Mouse (Mus musculus) stomach, embryonic 16.5 days (tissue): ENCODE measurements at regions not wholly inside any gene's neighbourhood (a gene's known extent, or its start where the extent isn't known, plus 50 kb on each side); places are given as distances from the start of the nearest gene placed in this dataset.
"Not testable (repeated sequence)": the region's sequence is repeated elsewhere in the genome, so short reads cannot be mapped to it uniquely, and the experiment has no call there.

Experiments
- ATAC-seq: fragments of 200-750 bp; cut with Nextera tagmentation; 2 replicates; pipeline ENCODE4 v1.8.0; 2017; ENCODE audit warnings: moderate number of reproducible peaks, moderate TSS enrichment; ENCODE audit not compliant: insufficient read depth, low FRiP score
- H3K27ac ChIP-seq: fragments of 300-500 bp; sonication (generic); 2 replicates; pipeline ENCODE4 v1.5.1; 2014; ENCODE audit warnings: low read length
- H3K27me3 ChIP-seq: fragments of 300-500 bp; sonication (generic); 2 replicates; pipeline ENCODE4 v1.6.1; 2014; ENCODE audit warnings: low read length, control low read depth, mixed read lengths; ENCODE audit not compliant: control insufficient read depth, insufficient read depth
- H3K36me3 ChIP-seq: fragments of 300-500 bp; sonication (generic); 2 replicates; pipeline ENCODE4 v1.6.1; 2014; ENCODE audit warnings: low read length; ENCODE audit not compliant: control insufficient read depth, insufficient read depth
- H3K4me1 ChIP-seq: fragments of 300-500 bp; sonication (generic); 2 replicates; pipeline ENCODE4 v1.6.1; 2014; ENCODE audit warnings: low read length, control low read depth, mixed read lengths; ENCODE audit not compliant: control insufficient read depth, insufficient read depth
- H3K4me2 ChIP-seq: fragments of 300-500 bp; sonication (generic); 2 replicates; pipeline ENCODE4 v1.6.1; 2014; ENCODE audit warnings: low read depth, low read length, mixed read lengths
- H3K4me3 ChIP-seq: fragments of 300-500 bp; sonication (generic); replicated peaks from 2 replicates; pipeline ENCODE4 v1.5.1; 2014; ENCODE audit warnings: mild to moderate bottlenecking, low read length
- H3K9ac ChIP-seq: fragments of 300-500 bp; sonication (generic); 2 replicates; pipeline ENCODE4 v1.6.1; 2014; ENCODE audit warnings: low read length
- H3K9me3 ChIP-seq: fragments of 300-500 bp; sonication (generic); replicated peaks from 2 replicates; pipeline ENCODE4 v1.6.1; 2016; ENCODE audit warnings: low read length, control low read depth; ENCODE audit not compliant: control insufficient read depth
- WGBS: fragments of 180-500 bp; shearing (Covaris S2); extraction: QIAGEN DNeasy Blood & Tissue Kit; methylation state at CpG from one replicate; pipeline ENCODE4 v1.1.7; 2014; 5-methylcytosine and 5-hydroxymethylcytosine counted together

DNA sequence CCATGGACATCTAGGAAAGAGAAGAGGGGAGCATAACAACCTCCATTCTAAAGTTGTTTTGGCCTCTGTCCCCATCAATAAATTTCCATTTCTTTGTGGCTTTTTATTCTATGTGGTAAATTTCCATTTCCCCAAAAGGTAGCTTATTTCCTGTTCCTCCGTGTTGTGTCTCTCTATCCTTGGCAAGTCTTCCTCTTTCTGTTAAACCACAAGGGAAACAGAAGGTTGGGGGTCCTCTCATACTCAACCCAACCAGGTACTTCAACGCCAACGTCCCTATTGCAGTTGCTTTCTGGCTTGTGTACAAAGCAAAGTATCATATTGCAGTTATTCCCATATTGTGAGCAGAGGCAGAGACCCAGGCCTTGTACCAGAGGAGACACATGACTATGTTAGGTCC is 434.7 kb upstream of the Pdcd1 start:
- no peaks in the 10 kb centered on the region for H3K36me3 ChIP-seq
- H3K4me2 ChIP-seq = no peak overlapping the region
- no peak overlapping the region for H3K9ac ChIP-seq
- WGBS = 73% methylated on average over 3 of the region's 3 CpGs
- H3K27ac ChIP-seq = no peak overlapping the region
- H3K9me3 ChIP-seq = no peaks in the 10 kb centered on the region
- ATAC-seq = no peak
- no peaks in the 10 kb centered on the region for H3K27me3 ChIP-seq
- H3K4me1 ChIP-seq = no peaks in the 10 kb centered on the region
- no peak overlapping the region for H3K4me3 ChIP-seq

DNA sequence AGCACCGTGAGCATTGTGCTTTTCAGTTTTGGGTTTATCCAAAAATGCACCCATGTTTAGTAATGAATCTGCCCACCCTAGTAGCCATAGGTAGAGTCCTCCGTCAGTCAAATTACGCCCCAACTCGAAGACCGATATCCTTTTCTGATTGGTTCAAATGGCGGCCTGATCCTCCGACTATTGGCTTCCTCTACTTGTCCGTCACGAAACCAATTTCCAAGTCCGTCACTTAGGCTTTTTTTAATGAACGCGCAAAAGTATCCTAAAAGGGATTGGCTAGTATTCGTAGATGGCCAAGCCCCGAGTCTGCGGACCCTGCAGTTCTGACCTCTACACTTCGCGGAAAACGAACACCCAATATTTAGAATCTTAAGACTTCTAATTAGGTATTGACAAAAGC is 417.5 kb upstream of the Pdcd1 start:
- not testable (repeated sequence) for H3K27me3 ChIP-seq, H3K4me1 ChIP-seq, H3K27ac ChIP-seq, H3K36me3 ChIP-seq, H3K4me3 ChIP-seq, H3K4me2 ChIP-seq, H3K9me3 ChIP-seq, H3K9ac ChIP-seq
- 97% methylated on average over 18 of the region's 18 CpGs for WGBS
- ATAC-seq = peak; percentile 97

DNA sequence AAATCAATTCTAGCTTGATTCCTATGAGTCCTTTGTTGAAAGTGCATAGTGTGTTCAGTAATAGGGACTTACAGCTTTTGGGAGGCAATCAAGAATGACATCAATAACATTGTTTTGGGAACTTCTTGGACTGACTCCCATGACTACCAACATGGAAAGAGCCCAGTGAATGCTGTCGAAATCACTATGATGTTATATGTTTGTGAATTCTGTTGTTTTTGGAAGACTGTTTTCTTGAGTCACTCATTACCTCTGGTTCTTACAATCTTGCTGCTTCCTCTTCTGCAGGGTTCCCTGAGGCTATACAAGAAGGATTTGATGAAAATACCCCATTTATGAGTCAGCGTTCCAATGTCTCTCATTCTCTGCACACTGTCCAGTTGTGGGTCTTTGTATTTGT is 371.4 kb upstream of the Pdcd1 start:
- Histone ChIP-seq H3K9me3 (no peaks in the 10 kb centered on the region), H3K4me2 (no peak overlapping the region), H3K27ac (no peak overlapping the region), H3K4me1 (no peaks in the 10 kb centered on the region), H3K4me3 (no peak overlapping the region), H3K9ac (no peak overlapping the region), H3K36me3 (no peaks in the 10 kb centered on the region), H3K27me3 (no peaks in the 10 kb centered on the region)
- no peak for ATAC-seq
- 92% methylated on average over 2 of the region's 2 CpGs for WGBS

DNA sequence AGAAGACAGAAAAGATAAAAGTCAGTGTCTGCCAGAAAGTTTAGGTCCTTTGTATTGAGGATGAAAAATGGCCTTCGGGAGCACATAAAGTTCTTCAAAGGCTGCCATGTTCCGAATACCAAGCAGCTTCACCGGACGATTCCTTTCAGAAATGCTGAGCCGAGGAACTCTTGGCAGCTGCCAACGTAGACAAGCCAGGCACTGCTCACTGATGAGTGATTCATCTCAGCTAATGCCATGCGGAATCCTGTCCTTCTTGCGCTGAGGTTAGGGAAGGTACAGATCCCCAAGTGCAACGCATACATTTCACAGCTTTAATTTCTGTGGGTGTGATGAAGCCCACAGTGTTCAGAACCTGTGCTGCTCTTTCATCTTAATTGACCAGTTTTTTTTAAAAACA is 360.7 kb upstream of the Pdcd1 start:
- Histone ChIP-seq H3K4me1 (no peaks in the 10 kb centered on the region), H3K4me2 (no peak overlapping the region), H3K27me3 (no peaks in the 10 kb centered on the region), H3K27ac (no peak overlapping the region), H3K4me3 (no peak overlapping the region), H3K36me3 (no peaks in the 10 kb centered on the region), H3K9ac (no peak overlapping the region), H3K9me3 (no peaks in the 10 kb centered on the region)
- no peak for ATAC-seq
- WGBS = 69% methylated on average over 9 of the region's 9 CpGs

DNA sequence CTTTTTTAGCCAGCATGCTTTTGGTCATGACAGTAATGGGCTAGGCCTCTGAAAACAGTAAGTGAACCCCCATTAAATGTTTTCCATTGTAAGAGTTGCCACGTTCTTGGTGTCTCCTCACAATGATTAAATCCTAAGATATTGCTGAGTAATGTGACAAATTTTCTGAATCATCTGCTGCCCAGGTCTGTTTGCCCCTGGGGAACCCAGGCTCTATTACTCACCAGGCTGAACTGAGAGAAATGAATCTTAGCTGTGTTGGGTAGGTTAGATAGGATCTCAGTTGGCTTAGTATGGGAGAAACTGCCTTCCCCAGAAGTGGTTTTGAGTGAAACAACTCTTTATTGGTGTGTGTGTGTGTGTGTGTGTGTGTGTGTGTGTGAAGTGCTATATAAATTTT is 314.3 kb upstream of the Pdcd1 start:
- Histone ChIP-seq H3K4me1 (no peaks in the 10 kb centered on the region), H3K27ac (no peak overlapping the region), H3K4me2 (no peak overlapping the region), H3K9me3 (no peaks in the 10 kb centered on the region), H3K27me3 (no peaks in the 10 kb centered on the region), H3K9ac (no peak overlapping the region), H3K36me3 (no peaks in the 10 kb centered on the region), H3K4me3 (no peak overlapping the region)
- WGBS = 66% methylated on average over 1 of the region's 1 CpGs
- ATAC-seq = no peak

DNA sequence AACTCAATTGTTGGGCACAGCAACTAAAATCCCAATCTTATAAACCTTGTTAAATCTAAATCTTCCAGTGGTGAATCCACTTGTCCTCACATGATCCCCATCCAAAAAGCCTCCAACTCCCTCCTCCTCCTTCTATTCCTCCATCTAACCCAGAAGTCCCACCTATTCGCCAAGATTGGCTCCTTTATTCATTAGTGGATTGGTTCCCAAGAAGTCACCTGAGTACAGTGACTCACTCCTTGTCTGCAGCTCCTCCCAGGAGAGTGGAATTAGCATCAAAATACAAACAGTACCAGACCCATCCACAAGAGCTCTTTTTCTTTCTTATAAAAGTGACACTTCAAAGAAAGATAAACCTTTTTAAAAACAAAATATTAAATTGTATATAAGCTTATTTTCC is 304.6 kb upstream of the Pdcd1 start:
- H3K9ac ChIP-seq = no peak overlapping the region
- no peak for ATAC-seq
- H3K36me3 ChIP-seq = no peaks in the 10 kb centered on the region
- no peak overlapping the region for H3K4me3 ChIP-seq
- H3K4me1 ChIP-seq = no peaks in the 10 kb centered on the region
- no peaks in the 10 kb centered on the region for H3K9me3 ChIP-seq
- 74% methylated on average over 1 of the region's 1 CpGs for WGBS
- H3K27ac ChIP-seq = no peak overlapping the region
- no peak overlapping the region for H3K4me2 ChIP-seq
- no peaks in the 10 kb centered on the region for H3K27me3 ChIP-seq

DNA sequence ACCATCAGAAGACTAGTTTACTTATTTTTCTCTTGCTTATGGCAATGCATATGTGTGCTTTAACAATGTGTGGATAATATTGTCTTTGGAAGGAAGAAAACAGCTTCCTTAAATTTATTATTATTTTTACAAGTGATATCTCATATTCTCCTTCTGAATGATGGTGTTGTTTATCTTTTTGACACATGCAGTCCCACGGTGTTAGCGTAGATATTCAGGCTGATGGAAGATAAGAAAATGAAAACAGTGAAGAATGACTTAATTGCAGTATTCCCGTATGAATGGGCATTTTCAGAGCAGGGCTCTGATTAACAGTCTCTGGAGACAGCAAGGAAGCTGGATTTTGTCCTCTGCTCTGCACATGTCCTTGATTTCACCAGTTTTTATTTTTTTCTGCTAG is 303.5 kb upstream of the Pdcd1 start:
- Histone ChIP-seq H3K4me2 (no peak overlapping the region), H3K27ac (no peak overlapping the region), H3K27me3 (no peaks in the 10 kb centered on the region), H3K9me3 (no peaks in the 10 kb centered on the region), H3K4me3 (no peak overlapping the region), H3K9ac (no peak overlapping the region), H3K4me1 (no peaks in the 10 kb centered on the region), H3K36me3 (no peaks in the 10 kb centered on the region)
- 35% methylated on average over 3 of the region's 3 CpGs for WGBS
- ATAC-seq = no peak

DNA sequence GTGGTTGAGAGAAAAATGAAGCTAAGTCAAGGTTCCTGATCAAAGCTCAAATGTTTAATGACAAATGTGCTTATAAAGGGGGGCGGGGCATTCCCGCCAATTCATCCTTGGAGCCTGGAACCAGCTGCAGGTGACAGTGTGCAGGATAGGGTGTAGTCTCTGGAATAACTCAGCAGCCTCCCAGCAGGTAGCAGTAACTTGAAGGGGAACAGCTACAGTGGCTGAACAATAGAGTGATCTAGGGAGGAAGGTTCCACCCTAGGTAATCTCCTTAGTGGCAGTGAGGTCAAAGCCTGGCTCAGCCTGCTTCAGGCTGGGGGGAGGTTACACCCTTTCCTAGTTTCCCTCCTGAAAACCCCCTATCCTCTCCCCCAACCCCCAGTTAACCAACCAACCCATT is 290.2 kb upstream of the Pdcd1 start:
- Histone ChIP-seq H3K9ac (no peak overlapping the region), H3K4me1 (no peaks in the 10 kb centered on the region), H3K4me3 (no peak overlapping the region), H3K4me2 (no peak overlapping the region), H3K36me3 (no peaks in the 10 kb centered on the region), H3K27ac (no peak overlapping the region), H3K9me3 (no peaks in the 10 kb centered on the region), H3K27me3 (no peaks in the 10 kb centered on the region)
- ATAC-seq = no peak
- 98% methylated on average over 2 of the region's 2 CpGs for WGBS

DNA sequence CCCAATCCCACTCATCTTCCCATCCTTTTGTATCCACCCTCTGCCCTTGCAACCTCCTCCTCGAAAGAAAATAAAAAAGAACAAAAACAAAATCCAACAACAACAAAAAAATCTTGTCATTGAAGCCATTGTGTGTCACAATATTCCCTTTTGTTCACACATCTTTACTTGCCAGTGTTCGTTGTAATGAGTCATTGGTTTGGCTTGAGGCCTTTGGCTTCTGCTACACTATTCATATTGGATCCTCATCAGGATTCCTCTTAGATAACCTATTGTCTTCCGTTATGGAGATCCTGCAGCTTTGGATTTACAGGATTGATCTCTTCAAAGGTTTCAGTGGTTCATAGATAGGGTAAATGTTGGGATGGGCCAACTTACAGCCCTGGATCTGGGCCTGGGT is 288.9 kb upstream of the Pdcd1 start:
- Histone ChIP-seq H3K27ac (no peak overlapping the region), H3K27me3 (no peaks in the 10 kb centered on the region), H3K9ac (no peak overlapping the region), H3K4me2 (no peak overlapping the region), H3K36me3 (no peaks in the 10 kb centered on the region), H3K4me1 (no peaks in the 10 kb centered on the region), H3K9me3 (no peaks in the 10 kb centered on the region), H3K4me3 (no peak overlapping the region)
- 85% methylated on average over 3 of the region's 3 CpGs for WGBS
- no peak for ATAC-seq

DNA sequence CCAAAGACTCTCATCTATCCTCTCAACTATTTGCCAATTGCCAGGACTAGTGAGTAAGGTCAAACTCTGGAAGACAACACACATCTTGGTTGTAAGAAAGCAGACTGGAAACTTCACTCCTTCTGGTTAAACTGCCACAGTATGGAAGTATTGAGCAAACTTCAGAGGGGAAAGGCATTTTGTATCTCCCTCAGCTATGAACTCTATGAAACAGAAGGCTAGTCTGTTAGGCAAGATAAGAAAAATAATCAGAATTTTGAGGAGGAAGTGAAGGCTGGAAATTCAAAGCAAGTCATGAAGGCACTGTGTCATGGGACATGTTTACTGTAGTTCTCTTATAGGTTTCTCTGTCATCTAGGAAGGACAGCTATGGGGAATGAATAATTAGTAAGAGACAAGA is 265.7 kb upstream of the Pdcd1 start:
- H3K4me1 ChIP-seq = no peaks in the 10 kb centered on the region
- no peaks in the 10 kb centered on the region for H3K36me3 ChIP-seq
- ATAC-seq = no peak
- no peak overlapping the region for H3K27ac ChIP-seq
- H3K4me2 ChIP-seq = no peak overlapping the region
- H3K9me3 ChIP-seq = no peaks in the 10 kb centered on the region
- H3K4me3 ChIP-seq = no peak overlapping the region
- H3K27me3 ChIP-seq = no peaks in the 10 kb centered on the region
- H3K9ac ChIP-seq = no peak overlapping the region
